Mouse (Mus musculus): ENCODE data around the gene Ano2. TPM values are rescaled to one million over a fixed set of nuclear protein-coding genes. Genes with fewer than 3 reads are reported as not detected.

The Ano2 gene
- total RNA-seq, 2 experiments from 2014 or later = not detected

DNA sequence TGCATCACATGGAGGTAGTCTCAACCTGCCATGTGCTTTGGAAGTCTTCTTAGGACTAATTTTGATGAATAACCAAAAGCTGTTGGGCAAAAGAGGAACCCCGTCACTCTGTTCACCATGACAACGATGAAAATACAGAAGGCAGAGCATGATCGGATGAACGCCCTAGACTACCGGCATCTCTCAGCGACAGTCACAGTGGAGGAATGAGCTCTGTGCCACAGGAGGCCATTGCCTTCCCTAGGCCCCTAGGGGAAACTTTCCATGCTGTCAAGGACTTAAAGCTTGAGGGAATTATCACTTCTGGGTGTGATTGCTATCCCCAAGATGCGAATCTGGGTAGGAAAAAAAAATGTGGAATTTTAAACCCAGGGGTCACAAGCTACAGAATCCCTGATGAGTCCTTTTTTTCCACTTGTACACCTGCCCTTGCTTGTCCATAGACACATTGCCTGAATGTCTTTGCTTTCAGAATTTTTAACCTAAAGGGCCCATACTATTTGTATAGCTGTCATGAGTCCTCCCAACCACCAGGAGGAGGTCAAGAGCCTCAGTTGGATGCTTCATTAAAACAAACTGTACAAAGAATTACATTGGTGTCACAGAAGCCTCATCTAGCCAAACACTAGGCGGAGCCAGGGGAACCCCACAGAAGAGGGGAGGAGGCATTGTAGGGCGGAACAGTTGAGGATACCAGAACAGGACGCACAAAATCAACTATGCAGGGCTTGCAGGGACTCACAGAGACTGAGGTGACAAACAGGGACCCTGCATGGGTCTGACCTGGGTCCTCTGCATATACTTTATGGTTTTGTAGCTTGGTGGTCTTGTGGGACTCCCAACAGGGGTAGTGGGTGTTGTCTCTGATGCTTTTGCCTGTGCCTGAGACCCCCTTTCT, 53.2 kb downstream of the Ano2 start:
- peak; percentile 7 to 32 for DNase-seq

DNA sequence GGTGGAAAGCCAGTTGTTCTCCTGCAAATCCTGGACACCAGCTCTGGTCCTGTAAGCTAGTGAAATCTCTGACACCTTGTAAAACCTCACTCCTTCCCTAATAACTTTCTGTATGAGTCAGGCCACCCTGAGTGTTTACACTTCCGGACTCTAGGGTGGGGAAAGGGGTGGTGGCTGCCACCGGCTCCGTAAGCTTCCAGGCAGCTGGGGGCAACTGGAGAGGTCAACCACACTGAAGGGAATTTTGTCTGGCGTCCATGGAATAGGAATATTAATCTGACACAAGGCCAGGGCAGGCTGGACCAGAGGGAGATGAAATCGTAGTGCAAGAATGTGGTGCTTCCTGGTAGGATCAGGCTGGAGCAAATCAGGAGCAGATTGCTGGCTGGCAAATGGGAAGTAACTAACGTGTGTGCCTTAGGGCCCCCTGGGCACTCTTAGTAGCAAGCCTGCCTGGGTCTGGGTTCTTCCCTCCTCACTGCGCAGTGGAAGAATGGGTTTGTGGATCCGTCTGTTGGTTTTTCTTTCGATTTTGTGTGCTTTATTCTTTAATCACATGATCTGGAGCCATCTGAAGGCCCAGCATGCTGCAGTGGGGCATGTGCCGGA, 57.2 kb downstream of the Ano2 start:
- no peak for DNase-seq

DNA sequence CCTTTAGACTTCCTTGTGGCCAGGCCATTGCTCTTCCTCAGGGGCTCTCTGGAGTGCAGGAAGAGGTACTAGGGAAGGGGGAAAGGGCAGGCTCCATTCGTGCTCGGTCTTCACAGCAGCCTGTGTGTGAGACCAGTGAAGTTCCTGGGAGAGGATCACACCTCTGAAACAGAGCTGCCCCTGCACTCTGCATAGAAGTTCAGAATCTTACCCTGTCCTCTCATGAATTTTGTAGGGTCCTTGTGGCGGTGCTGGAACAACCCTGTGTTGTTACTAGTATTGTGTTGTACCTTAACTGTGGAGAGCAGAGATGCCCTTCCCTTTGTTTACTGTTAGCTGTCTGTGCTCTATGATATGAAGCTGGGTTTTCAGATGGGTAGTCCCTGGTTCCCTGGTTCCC, 58.4 kb downstream of the Ano2 start:
- DNase-seq = no peak

DNA sequence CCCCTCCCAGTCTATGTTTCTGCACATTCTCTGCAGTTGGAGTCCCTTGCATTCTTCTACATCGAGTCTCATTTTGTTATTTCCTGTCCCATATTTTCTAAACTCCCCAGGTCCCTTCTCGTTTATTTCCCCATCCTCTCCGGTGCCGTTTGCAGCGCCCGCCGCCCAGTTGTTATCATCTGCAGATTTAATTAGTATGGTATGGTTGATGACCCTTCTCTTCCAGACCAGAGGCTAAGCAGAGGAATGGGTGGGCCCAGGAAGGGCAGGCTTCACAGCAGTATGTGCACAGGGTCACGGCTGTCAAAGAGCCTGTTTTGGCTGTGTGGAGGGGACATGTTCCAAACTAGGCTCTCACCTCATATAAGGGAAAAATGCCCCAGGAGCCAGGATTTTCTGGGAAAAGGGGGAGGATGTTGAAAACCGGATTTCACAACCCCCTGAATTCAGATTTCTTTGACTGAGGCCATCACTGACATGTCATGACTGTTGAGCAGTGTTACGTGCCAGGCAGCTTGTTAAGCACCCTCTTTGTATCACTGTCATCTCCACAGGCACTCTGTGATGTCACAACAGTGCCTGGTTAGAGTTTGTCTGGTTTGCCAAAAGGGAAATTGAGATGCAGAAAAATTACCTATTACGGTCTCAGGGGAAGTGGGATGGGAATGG, 72.8 kb downstream of the Ano2 start:
- peak in 1 of 2 experiments; percentile 37 for DNase-seq

DNA sequence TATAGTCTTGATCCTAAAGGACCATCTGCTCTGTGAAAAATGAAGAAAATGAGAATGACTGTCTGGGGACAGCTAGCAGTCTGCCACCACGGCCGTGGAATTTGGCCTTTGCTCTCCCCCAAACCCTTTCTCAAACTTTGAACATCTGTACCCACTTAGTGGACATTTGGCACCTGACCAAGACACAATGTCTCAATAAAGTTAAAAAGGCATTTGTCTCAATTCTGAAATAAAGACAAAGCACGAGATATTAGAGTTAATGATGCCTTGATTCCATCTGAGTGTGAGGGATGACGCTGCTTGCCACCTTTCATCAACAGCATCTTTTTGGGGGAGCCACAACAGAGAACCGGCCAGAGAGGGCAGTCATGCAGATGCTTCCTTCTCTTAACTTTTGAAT, 83.0 kb downstream of the Ano2 start:
- no peak for DNase-seq

DNA sequence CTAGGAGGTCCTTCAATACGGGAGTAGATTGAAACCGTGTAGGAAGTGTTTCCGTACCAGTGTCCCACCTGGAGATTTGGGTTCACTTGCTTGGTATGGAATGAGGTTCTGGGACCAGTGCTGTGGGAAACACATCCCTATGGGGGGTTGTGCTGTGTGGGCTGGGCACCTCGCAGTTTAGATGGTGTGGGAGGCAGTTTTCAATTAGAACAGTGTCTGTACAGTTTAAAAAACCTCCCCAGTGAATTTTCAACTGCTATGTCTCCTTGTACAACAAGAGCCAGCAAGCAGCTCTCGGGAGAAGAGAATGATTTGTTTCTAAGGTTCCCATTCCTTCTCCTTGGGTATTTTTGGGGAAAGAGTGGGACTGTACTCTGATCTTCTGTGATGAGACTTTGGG, 86.1 kb downstream of the Ano2 start:
- no peak for DNase-seq

DNA sequence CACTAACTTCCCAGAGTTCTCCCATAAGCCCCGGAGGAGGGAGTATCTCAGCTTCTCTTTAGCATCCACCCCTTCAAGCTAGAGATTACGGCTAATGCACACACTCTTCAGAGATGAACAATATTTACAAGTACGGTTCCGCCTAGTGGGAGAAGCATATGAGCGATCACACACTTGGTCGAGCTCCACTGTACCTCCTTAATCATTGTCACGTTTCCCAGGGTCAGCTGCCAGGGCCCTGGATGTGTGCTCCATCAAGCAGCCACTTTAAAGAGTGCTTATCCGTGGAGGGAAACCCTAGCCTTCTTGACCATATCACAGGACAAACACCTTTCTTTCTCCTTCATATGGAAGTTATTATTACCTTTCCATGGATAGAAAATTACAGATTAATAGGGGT, 112.7 kb downstream of the Ano2 start:
- DNase-seq = no peak

DNA sequence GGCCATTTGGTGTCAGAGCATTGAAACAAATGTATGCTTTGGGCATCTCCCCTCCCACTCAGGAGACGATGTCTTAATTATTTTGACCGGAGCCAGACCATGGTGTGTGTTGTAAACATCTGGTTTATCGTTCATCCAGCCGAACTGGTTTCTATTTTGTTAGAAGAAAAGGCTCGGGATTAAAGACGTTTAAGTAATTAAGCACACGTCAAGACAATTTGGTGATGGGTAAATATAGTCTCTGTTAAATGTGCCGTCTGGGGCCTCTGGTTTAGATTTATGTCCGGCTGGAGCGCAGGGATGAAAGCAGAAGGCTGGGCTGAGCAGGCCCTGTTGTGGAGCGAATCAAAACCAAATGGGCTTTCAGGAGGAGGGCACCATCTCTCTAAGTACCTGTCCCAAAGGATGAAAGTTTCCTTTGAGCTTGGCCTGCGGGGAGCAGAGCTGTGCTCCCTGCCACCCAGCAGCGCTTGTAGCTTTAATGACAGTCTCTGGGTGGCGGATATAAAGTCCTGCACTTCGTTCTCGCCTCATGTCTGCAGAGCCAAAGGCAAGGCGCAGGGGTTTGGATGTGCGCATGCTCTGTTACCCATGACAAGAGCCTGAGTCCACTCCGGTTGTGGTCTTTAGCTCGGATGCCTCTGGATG, 113.3 kb downstream of the Ano2 start:
- DNase-seq = peak in 1 of 2 experiments; percentile 15

DNA sequence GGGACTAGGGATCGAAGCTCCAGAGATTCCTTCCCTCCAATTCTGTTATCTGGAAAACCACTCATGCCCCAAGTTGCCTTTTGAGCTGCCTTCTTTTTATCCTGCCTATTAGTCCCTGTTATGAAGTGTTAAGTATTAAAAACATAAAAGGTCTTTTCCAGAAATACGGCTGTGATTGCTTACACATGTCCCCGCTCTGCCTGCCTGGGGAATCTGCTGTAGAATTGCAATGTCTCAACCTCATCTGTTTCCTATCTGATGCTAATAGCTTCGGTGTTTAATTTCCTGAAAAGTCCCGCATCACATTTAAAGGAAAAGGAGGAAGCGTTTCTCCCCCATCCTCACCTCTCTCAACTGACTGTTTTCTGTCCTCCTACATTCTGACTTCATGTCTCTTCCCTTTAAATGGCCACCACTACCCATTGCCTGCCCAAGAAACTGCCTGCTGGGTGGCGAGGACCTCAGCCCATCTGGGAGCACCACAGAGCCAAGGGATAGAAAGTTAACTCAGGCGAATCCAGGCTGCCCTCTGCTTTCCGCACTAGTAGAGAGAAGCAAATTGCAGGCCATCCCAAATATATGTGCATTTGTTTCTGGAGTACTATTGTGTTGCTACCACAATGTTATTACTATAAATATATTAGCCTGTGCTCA, 118.9 kb downstream of the Ano2 start:
- no peak for DNase-seq

DNA sequence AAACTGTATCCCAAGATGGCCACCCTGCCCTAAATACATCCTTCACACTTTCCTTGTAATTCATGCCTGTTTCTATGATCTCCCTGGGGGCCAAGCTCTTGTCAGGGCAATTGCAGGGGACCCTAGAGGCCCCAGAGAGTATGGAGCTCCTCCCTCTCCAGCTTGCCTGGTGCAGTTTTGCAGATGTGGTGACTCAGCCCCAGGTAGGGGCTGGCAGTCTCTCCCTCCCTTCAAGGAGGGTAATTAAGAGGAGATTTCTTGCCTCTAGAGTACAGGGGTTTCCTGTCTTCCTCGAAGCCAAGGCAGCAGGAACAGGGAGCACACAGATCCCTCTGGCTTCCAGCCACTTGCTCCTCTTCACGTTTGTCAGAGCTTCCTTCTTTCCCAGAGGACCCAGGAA, 121.2 kb downstream of the Ano2 start:
- DNase-seq = no peak

DNA sequence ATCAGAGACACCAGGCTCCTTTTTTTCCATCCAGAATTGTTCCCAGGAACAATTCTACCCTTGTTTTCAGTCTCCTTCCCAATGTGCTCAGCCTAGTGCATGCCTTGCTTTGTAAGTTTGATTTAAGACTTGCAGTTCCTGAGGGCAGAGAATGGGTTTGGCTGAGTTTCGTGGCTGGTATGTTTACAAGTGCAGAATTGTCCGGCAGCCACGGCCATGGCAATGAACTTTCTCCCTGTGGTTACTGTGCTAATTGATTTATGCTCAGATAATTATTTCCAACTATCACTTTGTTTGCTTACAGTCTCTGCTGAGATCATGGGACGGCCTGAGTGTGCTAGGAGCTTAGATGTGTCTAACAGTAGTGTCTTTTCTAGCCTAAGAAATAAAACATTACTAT, 147.9 kb downstream of the Ano2 start:
- DNase-seq = no peak

DNA sequence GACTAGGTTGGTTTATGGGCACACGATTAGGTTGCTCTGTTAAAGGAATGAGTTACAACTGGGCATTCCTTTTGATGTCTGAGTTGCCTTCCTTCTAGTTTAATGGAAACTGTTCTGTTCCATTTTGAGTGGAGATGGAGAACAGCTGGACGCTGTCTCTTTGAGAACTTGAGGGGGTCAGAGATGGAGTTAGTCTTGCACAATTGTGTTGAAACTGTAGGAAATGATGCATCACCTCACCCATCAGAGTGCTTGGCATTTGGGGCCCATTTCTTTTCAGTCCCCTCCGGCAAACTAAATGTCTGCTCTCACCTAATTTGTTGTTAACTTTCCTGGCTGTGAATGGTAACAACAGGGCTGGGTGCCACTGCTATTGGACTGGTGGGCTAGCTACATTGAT, 151.1 kb downstream of the Ano2 start:
- DNase-seq = no peak

DNA sequence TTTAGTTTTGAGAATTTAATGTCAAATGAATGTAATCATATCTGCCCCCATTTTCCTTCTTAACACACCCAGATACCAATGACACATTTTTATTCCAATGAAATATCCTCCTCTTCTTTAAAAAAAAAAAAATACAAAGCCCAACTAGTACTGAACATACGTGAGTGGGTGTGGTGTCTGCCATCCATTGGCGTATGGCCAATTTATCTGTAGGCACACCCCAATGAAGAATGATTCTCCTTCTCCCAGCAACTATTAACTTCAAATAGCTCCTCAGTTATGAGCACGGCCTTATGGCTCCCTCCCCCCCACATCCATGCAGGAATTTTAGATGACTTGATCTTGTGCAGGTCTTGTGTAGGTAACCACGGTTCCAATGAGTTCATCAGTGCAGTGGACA, 161.0 kb downstream of the Ano2 start:
- no peak for DNase-seq

DNA sequence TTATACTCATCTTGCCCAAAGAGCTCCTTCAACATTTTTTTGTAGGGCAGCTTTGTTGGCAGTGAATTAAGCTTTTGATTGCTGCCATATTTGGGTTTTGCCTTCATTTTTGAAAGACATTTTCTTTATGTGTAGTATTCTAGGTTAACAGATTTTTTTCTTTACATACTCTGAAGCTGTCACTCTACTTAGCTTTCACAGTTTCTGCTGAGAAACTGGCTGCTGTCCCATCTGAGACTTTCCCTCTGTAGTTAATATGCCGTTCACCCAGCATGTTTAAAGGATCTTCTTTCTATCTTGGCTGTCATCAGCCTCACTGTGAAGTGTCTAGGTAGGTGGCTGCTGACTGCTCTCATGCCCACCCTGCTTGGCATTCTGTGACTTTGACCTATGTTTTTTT, 168.1 kb downstream of the Ano2 start:
- DNase-seq = no peak

DNA sequence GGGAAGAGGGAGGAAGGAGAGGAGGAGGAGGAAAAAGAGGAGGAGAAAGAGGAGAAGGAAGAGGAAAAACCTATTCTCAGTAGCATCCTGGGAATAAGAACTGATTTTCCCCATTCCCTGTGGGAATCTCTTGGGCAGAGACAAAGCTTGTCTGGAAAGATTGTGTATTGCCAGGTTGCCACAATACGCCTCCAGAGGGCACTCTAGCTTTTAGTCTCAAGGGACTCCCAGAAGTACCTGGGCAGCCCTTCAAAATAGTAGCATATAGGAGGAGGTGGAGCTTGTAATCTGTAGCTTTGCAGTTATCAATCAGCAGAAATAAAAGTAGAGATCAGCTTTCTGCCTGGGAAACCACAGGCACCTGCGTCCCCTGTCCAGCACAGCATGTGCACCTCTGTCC, 178.3 kb downstream of the Ano2 start:
- peak; percentile 3 to 45 for DNase-seq

DNA sequence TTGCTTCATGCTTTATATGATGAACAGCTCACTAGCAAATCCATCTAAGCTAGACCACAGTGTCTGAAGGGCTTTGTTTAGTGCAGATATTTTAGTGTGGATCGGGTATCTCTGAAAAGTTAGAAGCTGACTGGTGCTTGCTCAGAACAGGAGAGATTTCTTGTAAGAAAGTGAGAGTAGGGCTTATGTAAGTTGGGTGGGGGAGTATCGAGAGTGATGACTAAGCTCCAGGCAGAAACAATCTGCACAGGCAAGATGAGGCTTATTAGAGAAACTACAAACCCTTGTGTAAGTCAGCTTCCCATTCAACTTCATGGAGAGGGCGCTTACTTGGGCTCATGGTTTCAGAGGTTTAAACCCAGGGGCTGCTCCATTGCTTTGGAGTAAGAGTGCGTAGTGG, 181.3 kb downstream of the Ano2 start:
- no peak for DNase-seq

DNA sequence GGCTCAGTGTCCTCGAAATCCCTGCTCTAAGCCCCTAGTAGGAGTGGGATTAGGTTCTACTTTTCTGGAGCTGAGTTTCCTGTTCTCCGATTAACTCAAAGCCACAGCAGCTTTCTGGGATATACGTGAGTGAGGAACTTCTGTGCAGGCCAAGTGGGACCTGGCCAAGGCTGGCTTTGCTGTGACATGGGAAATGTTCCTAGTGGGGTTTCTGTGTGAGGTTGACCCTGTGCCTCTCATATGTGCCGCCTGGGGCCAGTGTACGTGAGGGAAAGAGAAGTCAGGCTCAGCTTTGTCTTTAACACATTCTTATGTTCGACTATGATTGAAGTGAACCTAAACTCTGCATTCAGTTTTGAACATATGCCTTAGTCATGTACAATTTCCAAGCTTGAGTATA, 184.5 kb downstream of the Ano2 start:
- no peak for DNase-seq

DNA sequence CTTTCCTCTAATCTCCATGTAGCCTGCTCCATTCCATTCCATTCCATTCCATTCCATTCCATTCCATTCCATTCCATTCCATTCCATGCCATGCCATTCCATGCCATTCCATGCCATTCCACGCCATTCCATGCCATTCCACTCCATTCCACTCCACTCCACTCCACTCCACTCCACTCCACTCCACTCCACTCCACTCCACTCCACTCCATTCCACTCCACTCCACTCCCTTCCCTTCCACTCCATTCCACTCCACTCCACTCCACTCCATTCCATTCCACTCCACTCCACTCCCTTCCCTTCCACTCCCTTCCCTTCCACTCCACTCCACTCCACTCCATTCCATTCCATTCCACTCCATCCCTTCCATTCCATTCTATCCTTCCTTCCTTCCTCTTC, 186.7 kb downstream of the Ano2 start:
- DNase-seq = no peak

DNA sequence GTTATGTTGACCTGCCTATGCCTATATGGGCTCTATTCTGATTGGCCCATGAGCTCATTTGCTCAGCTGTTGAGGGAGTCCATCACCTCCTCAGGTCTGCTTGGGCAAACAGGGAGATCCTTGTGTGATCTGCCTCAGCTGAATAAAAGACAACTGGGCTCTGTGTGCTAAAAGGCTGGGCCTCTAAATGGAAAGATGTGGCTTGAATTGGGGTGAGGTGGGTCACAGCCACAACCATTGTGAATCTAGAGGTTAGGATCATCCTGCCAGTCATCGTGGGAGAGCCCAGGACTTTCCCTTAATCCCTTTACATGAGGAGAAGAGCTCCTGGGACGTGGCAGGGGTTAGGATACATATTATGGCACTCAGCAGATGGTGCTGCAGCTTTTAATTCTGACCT, 188.5 kb downstream of the Ano2 start:
- DNase-seq = no peak

DNA sequence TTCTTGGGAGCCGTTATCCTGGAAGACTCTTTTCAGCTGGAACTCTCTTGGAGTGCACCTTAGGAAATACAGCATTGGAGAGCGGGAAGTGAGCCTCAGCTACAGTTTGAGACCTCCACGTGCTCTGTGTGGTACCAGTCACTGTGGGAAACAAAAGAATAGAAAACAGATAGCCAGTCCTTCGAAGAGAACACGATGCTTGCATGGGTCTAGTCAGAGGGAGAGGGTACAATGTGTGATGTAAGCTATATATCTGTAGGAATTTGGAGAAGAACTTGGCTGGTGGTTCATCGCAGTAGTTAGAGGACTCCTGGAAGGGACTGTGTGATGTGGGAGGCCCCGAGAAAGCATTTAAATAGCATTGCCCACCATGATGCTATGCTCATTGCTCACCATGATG, 189.1 kb downstream of the Ano2 start:
- no peak for DNase-seq

DNA sequence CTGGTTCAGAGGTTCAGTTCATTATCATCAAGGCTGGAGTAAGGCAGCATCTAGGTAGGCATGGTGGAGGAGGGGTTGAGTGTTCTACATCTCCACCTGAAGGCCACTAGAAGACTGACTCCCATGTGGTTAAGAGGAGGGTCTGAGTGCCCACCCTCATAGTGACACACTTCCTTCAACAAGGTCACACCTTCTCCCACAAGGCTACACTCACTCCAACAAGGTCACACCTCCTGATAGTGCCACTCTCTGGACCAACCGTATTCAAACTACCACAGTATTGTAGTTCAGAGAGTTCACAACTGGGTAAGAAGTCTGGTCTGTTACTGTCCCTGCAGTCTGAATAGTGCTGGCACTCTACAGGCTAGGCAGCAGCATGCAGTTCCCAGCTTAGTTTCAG, 198.4 kb downstream of the Ano2 start:
- DNase-seq = no peak

DNA sequence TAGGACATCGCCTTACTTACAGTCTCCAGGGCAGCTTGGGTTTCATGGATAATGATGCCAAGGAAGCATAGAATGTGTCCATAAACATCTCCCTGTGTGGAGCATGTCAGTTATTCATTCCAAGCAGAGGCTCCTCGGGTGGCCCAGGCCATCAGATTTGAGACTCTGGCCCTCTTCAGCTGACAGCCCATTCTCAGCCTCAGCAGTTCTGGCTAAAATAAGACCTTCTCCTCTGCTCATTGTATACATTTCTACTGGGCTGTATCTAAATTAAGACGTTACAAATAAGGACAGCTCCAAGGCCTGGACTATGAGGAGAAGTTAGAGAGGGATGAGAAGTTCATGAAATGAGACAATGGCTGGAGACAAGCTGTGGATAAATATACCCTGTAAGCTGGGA, 204.1 kb downstream of the Ano2 start:
- DNase-seq = no peak
